Mouse (Mus musculus) forebrain, embryonic 14.5 days (tissue): Measurements from ENCODE around the gene Amy1. TPM values are rescaled to one million over a fixed set of nuclear protein-coding genes. Genes with fewer than 3 reads are reported as not detected.
"Not testable (repeated sequence)": the region's sequence is repeated elsewhere in the genome, so short reads cannot be mapped to it uniquely, and the experiment has no call there.

ENCODE experiments used
- ATAC-seq: fragments of 200-750 bp; cut with Nextera tagmentation; 2 replicates; pipeline ENCODE4 v1.8.0; 2017; ENCODE audit warnings: mild to moderate bottlenecking, moderate library complexity
- DNase-seq: peaks from one replicate; pipeline ENCODE4 v3.0.0-alpha.2; 2015; ENCODE audit warnings: low spot score
- H3K27ac ChIP-seq: fragments of 300-500 bp; sonication (generic); 2 replicates; pipeline ENCODE4 v1.5.1; 2014; ENCODE audit warnings: low read depth, mild to moderate bottlenecking, control low read depth, low read length, moderate library complexity
- H3K27me3 ChIP-seq: fragments of 300-500 bp; sonication (generic); replicated peaks from 2 replicates; pipeline ENCODE4 v1.6.1; 2014; ENCODE audit warnings: low read length, control low read depth, mixed read lengths; ENCODE audit not compliant: control insufficient read depth, insufficient read depth
- H3K36me3 ChIP-seq: fragments of 300-500 bp; sonication (generic); 2 replicates; pipeline ENCODE4 v1.6.1; 2014; ENCODE audit warnings: low read length, control low read depth; ENCODE audit not compliant: control insufficient read depth, insufficient read depth
- H3K4me1 ChIP-seq: fragments of 300-500 bp; sonication (generic); 2 replicates; pipeline ENCODE4 v1.6.1; 2014; ENCODE audit warnings: antibody characterized with exemption, low read length, control low read depth; ENCODE audit not compliant: control insufficient read depth, insufficient read depth
- H3K4me2 ChIP-seq: fragments of 300-500 bp; sonication (generic); 2 replicates; pipeline ENCODE4 v1.6.1; 2014; ENCODE audit warnings: mild to moderate bottlenecking, control low read depth, low read length
- H3K4me3 ChIP-seq: fragments of 300-500 bp; sonication (generic); 2 replicates; pipeline ENCODE4 v1.5.1; 2014; ENCODE audit warnings: low read depth, low read length, control low read depth
- H3K9ac ChIP-seq: fragments of 300-500 bp; sonication (generic); 2 replicates; pipeline ENCODE4 v1.6.1; 2014; ENCODE audit warnings: mild to moderate bottlenecking, low read length, control low read depth, moderate library complexity
- H3K9me3 ChIP-seq: fragments of 300-500 bp; sonication (generic); replicated peaks from 2 replicates; pipeline ENCODE4 v1.6.1; 2016; ENCODE audit warnings: low read length, control low read depth, mixed read lengths; ENCODE audit not compliant: control insufficient read depth
- WGBS: fragments of 180-500 bp; shearing (Covaris S2); extraction: QIAGEN DNeasy Blood & Tissue Kit; methylation state at CpG from one replicate; pipeline ENCODE4 v1.1.7; 2014; 5-methylcytosine and 5-hydroxymethylcytosine counted together
- polyA plus RNA-seq: library from polyadenylated mRNA; unstranded; fragments of >200 nt; fragmentation: Nextera tagmentation; extraction: Ambion mirVana; gene quantifications from 2 replicates; pipeline ENCODE4 v1.2.1, GENCODE M21; 2014

Amy1 gene
- polyA plus RNA-seq, 1 experiment from 2014 or later: 10.7 TPM

DNA sequence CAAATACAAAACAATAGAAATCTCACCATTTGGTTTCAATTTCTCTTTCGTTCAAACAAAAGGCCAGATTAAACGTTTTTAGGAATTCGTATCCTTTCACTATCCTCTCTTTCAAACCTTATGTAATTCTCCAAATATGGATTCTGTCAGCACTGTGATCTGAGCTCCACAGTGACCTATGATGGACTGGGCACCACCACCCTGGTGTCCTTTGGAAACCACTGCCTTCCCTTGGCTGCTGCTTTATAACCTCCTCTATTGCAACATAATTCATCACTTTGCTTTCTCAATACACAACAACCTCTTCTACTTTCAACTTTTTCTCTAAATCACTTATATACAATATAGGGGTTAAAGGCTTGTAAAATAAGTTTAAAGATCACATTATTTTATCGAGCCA lies 31.9 kb downstream of the Amy1 start:
- ATAC-seq: no peak

DNA sequence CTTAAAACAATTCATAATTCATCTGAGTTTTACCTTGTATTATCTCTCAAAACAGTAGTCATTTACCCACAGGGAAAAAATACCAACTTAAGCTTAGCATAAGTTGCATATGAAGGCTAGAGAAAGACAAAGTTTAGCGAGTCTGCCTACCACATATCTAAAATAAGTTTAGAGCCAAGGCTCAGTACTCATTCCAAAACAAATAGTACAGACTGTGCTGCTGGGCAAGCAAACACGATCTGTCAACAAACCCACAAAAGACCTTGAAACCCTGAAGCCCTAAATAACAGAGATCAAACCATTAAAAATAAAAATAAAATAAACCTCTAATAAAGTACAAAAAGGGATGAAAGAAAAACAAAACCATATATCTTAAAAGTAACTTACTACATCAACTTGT lies 32.4 kb downstream of the Amy1 start:
- Histone ChIP-seq H3K9me3 (no peaks in the 10 kb centered on the region), H3K4me1 (no peaks in the 10 kb centered on the region), H3K27ac (no peak overlapping the region), H3K36me3 (no peaks in the 10 kb centered on the region), H3K27me3 (no peaks in the 10 kb centered on the region), H3K4me3 (no peak overlapping the region), H3K9ac (no peak overlapping the region), H3K4me2 (no peak overlapping the region)
- ATAC-seq: no peak
- WGBS: 88% methylated on average over 2 of the region's 2 CpGs
- no peak for DNase-seq

More for the DNA sequence above, 31.9 kb downstream of the Amy1 start:
- no peaks in the 10 kb centered on the region for H3K36me3 ChIP-seq
- H3K27me3 ChIP-seq: no peaks in the 10 kb centered on the region
- no peak overlapping the region for H3K4me3 ChIP-seq
- no peaks in the 10 kb centered on the region for H3K4me1 ChIP-seq
- no peak overlapping the region for H3K4me2 ChIP-seq
- no peaks in the 10 kb centered on the region for H3K9me3 ChIP-seq
- 84% methylated on average over 4 of the region's 4 CpGs for WGBS
- H3K9ac ChIP-seq: no peak overlapping the region
- DNase-seq: no peak
- no peak overlapping the region for H3K27ac ChIP-seq

DNA sequence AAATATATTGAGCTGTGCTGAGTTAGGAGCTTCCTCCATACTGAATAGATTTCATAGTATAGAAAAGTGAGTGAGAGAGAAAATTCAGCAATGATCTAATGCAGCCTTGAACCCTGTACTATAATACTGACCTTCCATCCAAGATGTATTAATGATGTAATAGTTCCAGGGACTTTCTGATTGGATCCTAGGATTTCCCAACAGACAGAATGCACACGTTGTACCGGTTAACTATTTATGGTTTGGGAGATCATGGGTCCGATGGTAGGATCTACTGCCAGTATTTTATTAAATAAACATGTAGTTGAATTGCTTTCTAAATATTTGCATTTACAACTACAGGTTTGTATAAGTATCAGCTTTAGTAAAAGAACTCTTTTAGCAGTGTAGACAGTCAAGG lies 34.3 kb downstream of the Amy1 start:
- Histone ChIP-seq H3K9me3 (no peaks in the 10 kb centered on the region), H3K36me3 (no peaks in the 10 kb centered on the region), H3K4me3 (no peak overlapping the region), H3K9ac (no peak overlapping the region), H3K27me3 (no peaks in the 10 kb centered on the region), H3K4me2 (no peak overlapping the region), H3K4me1 (no peaks in the 10 kb centered on the region), H3K27ac (no peak overlapping the region)
- 92% methylated on average over 3 of the region's 3 CpGs for WGBS
- DNase-seq: no peak
- no peak for ATAC-seq

DNA sequence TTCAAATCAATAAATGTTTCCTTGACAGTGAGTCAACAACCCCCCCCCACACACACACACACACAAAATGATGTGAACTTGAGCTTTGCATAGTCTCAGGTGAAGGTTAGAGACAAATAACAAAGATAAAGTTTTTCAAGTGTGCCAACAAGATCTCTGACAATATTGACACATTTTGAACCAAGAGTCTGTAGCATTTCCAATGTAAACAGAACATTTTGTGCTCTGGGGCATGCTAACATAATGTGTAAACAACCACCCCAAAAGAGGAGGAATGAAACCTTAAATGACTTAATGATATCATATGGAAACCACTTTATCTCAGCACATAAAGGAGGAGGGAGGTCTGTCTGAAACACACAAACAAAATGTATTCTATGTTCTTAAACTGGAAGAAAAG lies 66.8 kb downstream of the Amy1 start:
- Histone ChIP-seq H3K4me3 (no peak overlapping the region), H3K27me3 (no peaks in the 10 kb centered on the region), H3K27ac (no peak overlapping the region), H3K9ac (no peak overlapping the region), H3K9me3 (no peaks in the 10 kb centered on the region), H3K4me1 (no peaks in the 10 kb centered on the region), H3K4me2 (no peak overlapping the region), H3K36me3 (no peaks in the 10 kb centered on the region)
- ATAC-seq (no peak), DNase-seq (no peak)

DNA sequence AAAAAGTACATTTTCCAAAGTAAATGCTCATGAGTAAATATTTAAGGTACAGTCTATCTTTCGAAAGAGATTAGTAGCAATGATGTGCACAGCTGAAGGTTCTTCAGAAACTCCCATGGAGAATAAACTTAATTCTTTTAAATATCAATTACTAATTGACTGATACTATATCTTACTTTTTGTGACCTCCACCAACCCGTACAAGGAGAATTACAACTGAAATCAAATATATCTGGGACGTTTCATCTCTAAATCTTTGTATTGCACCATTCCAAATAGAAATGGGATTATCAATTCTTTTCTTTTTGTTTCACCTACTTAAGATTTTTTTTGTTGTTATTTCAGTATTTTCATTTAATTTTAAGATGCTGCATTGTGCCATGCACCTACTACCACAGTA lies 74.2 kb downstream of the Amy1 start, which contains the start of gene Amy2a1:
Gene Amy2a1, minus strand, starts transcription at position 101 of the 400 bp plus-strand sequence.
- H3K36me3 ChIP-seq, H3K4me3 ChIP-seq, H3K27me3 ChIP-seq, H3K9ac ChIP-seq, DNase-seq, ATAC-seq, H3K4me2 ChIP-seq, H3K4me1 ChIP-seq, H3K27ac ChIP-seq, H3K9me3 ChIP-seq: not testable (repeated sequence)
- 95% methylated on average over 3 of the region's 3 CpGs for WGBS

Other genes with a start within 250 kb of the Amy1 start
- not detected in 2 replicates for gene Amy2a1, start 74.3 kb downstream of the Amy1 start, polyA plus RNA-seq
- gene Rnpc3, start 23.4 kb upstream of the Amy1 start, polyA plus RNA-seq: 52.2 and 57.8 TPM in 2 replicates